Mouse (Mus musculus) thymus, adult 2 months (tissue): ENCODE data around the gene Ankrd13b. TPM values are rescaled to one million over a fixed set of nuclear protein-coding genes. Genes with fewer than 3 reads are reported as not detected.

Experiments used
- DNase-seq: peaks from one replicate; pipeline ENCODE4 v3.0.0; 2021
- H3K27ac ChIP-seq: fragments of 200-500 bp; 2 replicates; pipeline ENCODE4 v1.5.1; 2012; ENCODE audit warnings: low read length, control low read depth; ENCODE audit not compliant: control insufficient read depth, insufficient read depth
- H3K27me3 ChIP-seq: fragments of 200-500 bp; 2 replicates; pipeline ENCODE4 v1.6.1; 2012; ENCODE audit warnings: mild to moderate bottlenecking, low read length, moderate library complexity, mixed read lengths; ENCODE audit not compliant: control insufficient read depth, insufficient read depth
- H3K36me3 ChIP-seq: fragments of 200-500 bp; 2 replicates; pipeline ENCODE4 v1.6.1; 2012; ENCODE audit warnings: mild to moderate bottlenecking, low read length, moderate library complexity; ENCODE audit not compliant: control insufficient read depth, insufficient read depth
- H3K4me1 ChIP-seq: fragments of 200-500 bp; replicated peaks from 2 replicates; pipeline ENCODE4 v1.6.1; 2012; ENCODE audit warnings: low read length; ENCODE audit not compliant: control insufficient read depth, insufficient read depth
- H3K4me3 ChIP-seq: fragments of 200-500 bp; 2 replicates; pipeline ENCODE4 v1.5.1; 2012; ENCODE audit warnings: mild to moderate bottlenecking, low read length, control low read depth, moderate library complexity; ENCODE audit not compliant: control insufficient read depth, insufficient read depth
- CTCF ChIP-seq: fragments of 200-500 bp; IDR thresholded peaks from 2 replicates; pipeline ENCODE4 v1.5.1; 2012; ENCODE audit warnings: mild to moderate bottlenecking, control low read depth, low read length, moderate library complexity, borderline replicate concordance; ENCODE audit not compliant: control insufficient read depth, poor library complexity, insufficient read depth; ENCODE audit errors: extremely low read depth
- POLR2A ChIP-seq: fragments of 200-500 bp; IDR thresholded peaks from 2 replicates; pipeline ENCODE4 v1.6.1; 2012; ENCODE audit warnings: mild to moderate bottlenecking, low read length, control low read depth, moderate library complexity; ENCODE audit not compliant: control insufficient read depth, poor library complexity, insufficient read depth; ENCODE audit errors: extremely low read depth
- WGBS: fragments of 180-500 bp; shearing (Covaris S2); methylation state at CpG from one replicate; pipeline ENCODE4 v1.1.7; 2018; 5-methylcytosine and 5-hydroxymethylcytosine counted together
- polyA plus RNA-seq: library from polyadenylated mRNA; depleted of rRNA; stranded (reverse); fragments of >200 nt; gene quantifications from 2 replicates; pipeline ENCODE4 v1.2.3, GENCODE M21; 2012; rRNA removed

Gene Ankrd13b
- polyA plus RNA-seq, 1 experiment, result 47.4 TPM

DNA sequence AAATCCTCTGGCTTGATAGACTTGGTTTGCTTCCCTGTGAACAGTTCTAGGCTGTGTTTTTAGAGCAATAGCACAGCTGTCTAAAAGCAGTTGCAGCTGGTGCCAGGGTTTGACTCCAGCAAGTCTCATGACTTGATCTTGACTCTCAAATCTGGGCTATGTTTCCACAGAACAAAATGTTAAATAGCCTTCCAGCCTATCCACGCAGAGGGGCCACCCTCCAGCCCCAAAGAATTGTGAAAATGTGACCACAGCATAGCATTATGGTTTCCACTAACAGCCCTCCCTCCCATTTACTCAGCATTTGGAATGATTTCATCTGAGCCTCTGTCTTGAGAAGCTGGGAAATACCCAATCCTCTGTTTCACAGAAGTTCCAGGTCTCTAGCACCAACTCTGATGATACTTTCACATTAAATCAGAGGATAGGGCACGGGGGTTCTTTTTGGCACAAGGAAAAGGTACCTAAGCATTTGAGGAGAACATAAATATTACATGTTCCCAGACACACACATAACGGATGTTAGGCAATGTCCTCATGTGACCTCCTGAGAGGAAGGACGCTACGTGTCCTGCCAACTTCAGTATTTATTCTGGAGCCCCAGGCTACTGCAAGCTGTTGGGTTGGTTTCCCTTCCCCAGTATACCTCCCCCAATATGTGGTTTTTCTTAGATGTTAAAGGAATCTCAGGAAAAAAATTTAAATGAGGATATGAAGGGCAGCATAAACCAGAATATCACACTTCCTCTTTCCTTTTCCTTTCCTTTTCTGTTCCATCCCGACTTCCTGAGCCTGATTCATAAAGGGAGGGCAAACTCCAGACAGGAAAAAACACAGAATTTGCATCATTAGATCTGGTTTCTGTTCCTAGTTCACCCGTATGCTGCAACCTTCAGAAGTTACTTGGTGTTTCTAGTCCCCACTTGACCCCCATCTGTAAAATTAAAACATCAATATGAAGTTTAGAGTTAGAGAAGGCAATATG lies 47.0 kb downstream of the Ankrd13b start:
- TF ChIP-seq CTCF, result no peak
- no peak for TF ChIP-seq POLR2A
- no peak overlapping the region for H3K27ac ChIP-seq
- DNase-seq, result no peak
- H3K27me3 ChIP-seq, result no peaks in the 10 kb centered on the region
- no peaks in the 10 kb centered on the region; the same call in 1 of the 2 replicates for H3K4me1 ChIP-seq
- H3K36me3 ChIP-seq, result peaks cover 42% of the 10 kb centered on the region
- 70% methylated on average over 7 of the region's 7 CpGs for WGBS
- no peak overlapping the region for H3K4me3 ChIP-seq

DNA sequence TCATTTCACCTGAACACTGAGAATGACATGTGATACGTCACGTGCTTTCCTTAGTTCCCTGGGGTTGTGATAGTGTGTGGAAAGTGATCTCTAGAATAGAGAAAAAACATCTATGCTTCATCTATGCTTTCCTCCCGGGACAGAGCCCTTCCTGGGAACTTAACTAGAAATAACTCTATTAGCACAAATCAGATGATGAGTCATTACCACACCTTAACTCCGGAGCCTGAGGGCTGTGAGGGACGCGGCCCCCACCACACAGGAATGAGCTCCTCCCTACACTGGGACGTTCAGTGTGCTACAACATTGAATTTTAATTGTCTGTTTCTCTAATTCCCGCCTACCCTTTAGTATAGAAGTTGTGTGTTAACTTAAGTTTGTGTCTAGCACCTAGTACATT lies 48.5 kb downstream of the Ankrd13b start:
- Histone ChIP-seq H3K4me1 (no peaks in the 10 kb centered on the region), H3K27me3 (no peaks in the 10 kb centered on the region), H3K36me3 (peaks cover 42% of the 10 kb centered on the region), H3K4me3 (no peak overlapping the region), H3K27ac (no peak overlapping the region)
- 89% methylated on average over 8 of the region's 8 CpGs for WGBS
- no peak for TF ChIP-seq POLR2A
- TF ChIP-seq CTCF, result no peak
- no peak for DNase-seq

DNA sequence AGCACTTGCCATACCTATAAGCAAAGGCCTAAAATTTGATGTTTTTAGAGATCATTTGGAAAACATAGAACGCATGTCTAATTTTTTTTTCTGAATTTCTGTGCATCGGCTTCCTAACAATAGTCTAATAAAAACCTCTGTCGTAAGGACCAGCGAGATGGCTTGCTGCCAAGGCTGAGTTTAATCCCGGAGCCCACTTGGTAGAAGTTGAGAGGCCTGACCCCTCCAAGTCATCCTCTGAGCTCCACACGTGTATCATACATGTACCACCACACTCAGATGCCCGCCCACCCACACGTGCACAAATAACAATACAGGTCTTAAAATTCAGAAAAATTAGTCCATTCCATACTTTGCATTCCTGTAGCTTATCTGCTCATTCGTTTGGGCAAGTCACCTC lies 49.4 kb downstream of the Ankrd13b start:
- H3K36me3 ChIP-seq, result peaks cover 42% of the 10 kb centered on the region

DNA sequence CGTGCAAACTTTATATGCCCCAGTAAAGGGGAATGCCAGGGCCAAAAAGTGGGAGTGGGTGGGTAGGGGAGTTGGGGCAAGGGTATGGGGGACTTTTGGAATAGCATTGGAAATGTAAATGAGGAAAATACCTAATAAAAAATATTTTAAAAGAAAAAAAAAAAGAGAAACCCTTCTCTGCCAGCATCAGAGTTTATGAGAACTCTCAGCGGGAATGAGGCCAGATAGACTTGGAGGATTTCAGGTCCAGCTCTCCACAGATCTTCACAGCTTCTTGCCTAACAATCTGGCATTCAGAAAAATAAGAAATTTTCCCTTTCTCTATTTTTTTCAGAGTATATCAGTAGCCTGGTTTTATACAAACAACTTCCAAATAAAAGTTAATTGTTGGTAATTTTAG lies 52.5 kb downstream of the Ankrd13b start:
- Histone ChIP-seq H3K4me1 (no peaks in the 10 kb centered on the region), H3K27ac (no peak overlapping the region), H3K36me3 (peaks cover 33% of the 10 kb centered on the region), H3K4me3 (no peak overlapping the region), H3K27me3 (no peaks in the 10 kb centered on the region)
- TF ChIP-seq CTCF (no peak), POLR2A (no peak)
- no peak for DNase-seq
- 96% methylated on average over 2 of the region's 2 CpGs for WGBS

More for the DNA sequence above, 49.4 kb downstream of the Ankrd13b start:
- TF ChIP-seq POLR2A (no peak), CTCF (no peak)
- DNase-seq, result no peak
- Histone ChIP-seq H3K4me3 (no peak overlapping the region), H3K27me3 (no peaks in the 10 kb centered on the region), H3K27ac (no peak overlapping the region), H3K4me1 (no peaks in the 10 kb centered on the region)
- WGBS, result 96% methylated on average over 9 of the region's 9 CpGs

DNA sequence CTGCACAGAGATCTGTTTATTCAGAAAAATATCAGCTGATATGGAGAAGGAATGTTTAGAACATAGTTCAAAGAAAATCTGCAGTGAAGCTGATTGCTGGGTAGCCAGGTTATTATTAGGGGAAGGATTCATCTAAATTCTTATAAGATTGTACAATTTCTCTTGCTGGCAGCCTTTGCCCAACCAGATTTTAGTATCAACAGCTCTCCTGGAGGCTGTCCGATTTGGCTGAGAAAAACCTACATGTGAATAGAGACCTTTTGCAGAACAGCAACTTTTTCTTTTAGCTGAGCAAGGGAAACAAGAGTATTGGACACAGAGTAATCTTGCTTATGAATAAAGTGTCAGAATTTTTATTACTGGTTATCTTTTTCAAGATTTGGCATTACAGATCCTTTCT lies 61.0 kb downstream of the Ankrd13b start:
- no peak overlapping the region for H3K4me3 ChIP-seq
- peaks cover 30% of the 10 kb centered on the region for H3K36me3 ChIP-seq
- H3K4me1 ChIP-seq, result no peaks in the 10 kb centered on the region
- H3K27ac ChIP-seq, result no peak overlapping the region
- DNase-seq, result no peak
- TF ChIP-seq CTCF (no peak), POLR2A (no peak)
- H3K27me3 ChIP-seq, result no peaks in the 10 kb centered on the region
- WGBS, result 89% methylated on average over 1 of the region's 1 CpGs

DNA sequence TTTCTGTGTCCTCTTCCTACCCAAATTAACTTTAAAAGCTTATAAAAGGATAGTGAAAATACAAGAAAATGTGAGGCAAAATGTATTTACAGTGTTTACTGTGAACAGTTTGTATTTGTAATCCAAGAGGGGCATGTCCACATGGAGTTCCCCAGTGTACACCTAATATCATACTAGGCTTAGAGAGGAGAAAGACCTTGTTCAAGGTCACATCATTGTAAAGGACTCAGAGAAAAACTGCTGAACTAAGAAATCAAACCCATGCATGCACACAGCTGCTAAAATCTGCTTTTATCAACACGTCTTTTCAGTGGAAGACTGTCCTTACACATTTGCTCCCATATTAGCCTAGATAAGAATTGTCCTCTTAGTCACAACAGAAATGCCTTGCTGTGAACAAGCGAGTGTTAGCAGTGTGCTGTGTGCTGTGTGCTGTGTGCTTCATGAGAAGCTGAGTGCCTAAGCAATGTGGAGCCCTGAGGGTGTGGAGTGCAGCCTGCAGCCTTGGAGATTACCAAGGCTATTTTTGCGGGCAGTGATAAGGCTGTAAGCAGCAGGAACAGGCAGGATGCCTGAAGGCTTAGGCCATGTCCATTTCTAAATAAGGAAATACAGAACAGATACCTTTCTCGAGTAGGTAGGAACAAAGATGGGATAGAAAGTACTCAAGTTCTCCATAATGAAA lies 66.2 kb downstream of the Ankrd13b start:
- 95% methylated on average over 4 of the region's 4 CpGs for WGBS
- TF ChIP-seq POLR2A, result no peak
- no peak for TF ChIP-seq CTCF
- no peaks in the 10 kb centered on the region for H3K27me3 ChIP-seq
- H3K27ac ChIP-seq, result no peak overlapping the region
- H3K36me3 ChIP-seq, result peaks cover 34% of the 10 kb centered on the region
- no peak for DNase-seq
- no peaks in the 10 kb centered on the region for H3K4me1 ChIP-seq
- H3K4me3 ChIP-seq, result no peak overlapping the region

Other genes with a start within 250 kb of the Ankrd13b start
- 3.1 and 23.9 TPM in 2 replicates for gene Coro6, start 27.3 kb downstream of the Ankrd13b start, polyA plus RNA-seq
- 99.0 and 100 TPM in 2 replicates for gene Git1, start 3.9 kb upstream of the Ankrd13b start, polyA plus RNA-seq
- 14.2 and 18.9 TPM in 2 replicates for gene Abhd15, start 25.4 kb upstream of the Ankrd13b start, polyA plus RNA-seq
- 72.7 and 74.2 TPM in 2 replicates for gene Trp53i13, start 26.3 kb upstream of the Ankrd13b start, polyA plus RNA-seq
- gene Gm10392, start 29.5 kb upstream of the Ankrd13b start, polyA plus RNA-seq, result 3.2 and 3.6 TPM in 2 replicates
- 7.3 and 7.5 TPM in 2 replicates for gene Taok1, start 118.1 kb upstream of the Ankrd13b start, polyA plus RNA-seq
- gene Nufip2, start 196.5 kb upstream of the Ankrd13b start, polyA plus RNA-seq, result 30.1 and 38.8 TPM in 2 replicates
- 0.13 and 0.36 TPM in 2 replicates for gene Cryba1, start 235.6 kb upstream of the Ankrd13b start, polyA plus RNA-seq